ENCODE assay signal across 8 mouse cellular contexts in genomic region chr13:92609486-92610310, GRCm38 (mm10). TPM values are rescaled to one million over a fixed set of nuclear protein-coding genes. Genes with fewer than 3 reads are reported as not detected.
DNase-seq lines count a peak whose midpoint lies in the region; ATAC-seq and TF ChIP-seq lines count a peak whose summit lies in the region.

No protein-coding gene starts in this region.

- H3K4me1 ChIP-seq in forebrain, embryonic 13.5 days: peaks cover 10% of the 10 kb centered on the region
- H3K4me1 ChIP-seq in limb, embryonic 11.5 days (ENCODE audit: control insufficient read depth, insufficient read depth, low read length): no peaks in the 10 kb centered on the region
- H3K4me1 ChIP-seq in midbrain, embryonic 11.5 days (ENCODE audit: control insufficient read depth, insufficient read depth, low read length): peaks cover 8% of the 10 kb centered on the region
- peaks cover 14% of the 10 kb centered on the region for H3K4me1 ChIP-seq in testis, adult 2 months (ENCODE audit: control insufficient read depth, insufficient read depth, low read length)

- TF ChIP-seq POLR2A in testis, adult 2 months (IDR thresholded peaks at IDR 0.05; ENCODE audit: control insufficient read depth, low read depth, low read length): no peak

- peak overlapping the region; percentile 88 for H3K4me2 ChIP-seq in forebrain, embryonic 13.5 days
- H3K4me2 ChIP-seq in limb, embryonic 11.5 days (ENCODE audit: low read depth, severe bottlenecking): peak overlapping the region; percentile 71
- peak overlapping the region; percentile 93 for H3K4me2 ChIP-seq in midbrain, embryonic 11.5 days

- no peaks in the 10 kb centered on the region for H3K9me3 ChIP-seq in forebrain, embryonic 13.5 days (replicated peaks)
- H3K9me3 ChIP-seq in limb, embryonic 11.5 days (ENCODE audit: control insufficient read depth, low read length): no peaks in the 10 kb centered on the region
- H3K9me3 ChIP-seq in midbrain, embryonic 11.5 days (ENCODE audit: control insufficient read depth, low read length): no peaks in the 10 kb centered on the region

- H3K36me3 ChIP-seq in forebrain, embryonic 13.5 days (ENCODE audit: poor library complexity, severe bottlenecking): no peaks in the 10 kb centered on the region
- no peaks in the 10 kb centered on the region for H3K36me3 ChIP-seq in limb, embryonic 11.5 days (ENCODE audit: control insufficient read depth, insufficient read depth, low read length)
- H3K36me3 ChIP-seq in midbrain, embryonic 11.5 days (ENCODE audit: control insufficient read depth, insufficient read depth, low read length): no peaks in the 10 kb centered on the region
- H3K36me3 ChIP-seq in testis, adult 2 months (ENCODE audit: control insufficient read depth, insufficient read depth, low read length): no peaks in the 10 kb centered on the region

- no peak for TF ChIP-seq CTCF in testis, adult 2 months (IDR thresholded peaks at IDR 0.05; ENCODE audit: control insufficient read depth, insufficient read depth, insufficient replicate concordance, low read depth, low read length)

- peak; percentile 51 for DNase-seq in ES-CJ7 (ENCODE audit: low read depth, low spot score)
- DNase-seq in brain, adult 2 months (ENCODE audit: low read depth, low spot score): peak; percentile 48
- DNase-seq in limb, embryonic 11.5 days (ENCODE audit: low spot score): peak; percentile 39
- DNase-seq in midbrain, embryonic 11.5 days (ENCODE audit: low spot score, missing footprints): peak; percentile 88
- no peak for DNase-seq in layer of hippocampus, adult 9-10 months (ENCODE audit: low spot score)

- WGBS in forebrain, embryonic 13.5 days: 8% methylated on average over 13 of the region's 13 CpGs
- 19% methylated on average over 13 of the region's 13 CpGs for WGBS in limb, embryonic 11.5 days
- WGBS in midbrain, embryonic 11.5 days: 8% methylated on average over 13 of the region's 13 CpGs

- no peaks in the 10 kb centered on the region for H3K27me3 ChIP-seq in forebrain, embryonic 13.5 days
- H3K27me3 ChIP-seq in limb, embryonic 11.5 days (ENCODE audit: control insufficient read depth, insufficient read depth, low read length): no peaks in the 10 kb centered on the region
- no peaks in the 10 kb centered on the region for H3K27me3 ChIP-seq in midbrain, embryonic 11.5 days (ENCODE audit: control insufficient read depth, insufficient read depth, low read length)
- H3K27me3 ChIP-seq in testis, adult 2 months (ENCODE audit: control insufficient read depth, insufficient read depth, low read length): no peaks in the 10 kb centered on the region

- H3K27ac ChIP-seq in forebrain, embryonic 13.5 days: peak overlapping the region; percentile 65
- no peak overlapping the region for H3K27ac ChIP-seq in limb, embryonic 11.5 days (replicated peaks; ENCODE audit: low read depth, low read length)
- no peak overlapping the region for H3K27ac ChIP-seq in midbrain, embryonic 11.5 days (ENCODE audit: low read depth, low read length)
- peak overlapping the region; percentile 94 for H3K27ac ChIP-seq in testis, adult 2 months (ENCODE audit: control insufficient read depth, insufficient read depth, low read depth, low read length)

- H3K4me3 ChIP-seq in forebrain, embryonic 13.5 days: peak overlapping the region; percentile 78
- H3K4me3 ChIP-seq in limb, embryonic 11.5 days (ENCODE audit: low read depth, low read length): no peak overlapping the region; the same call in 1 of the 2 replicates
- peak overlapping the region; percentile 64 for H3K4me3 ChIP-seq in midbrain, embryonic 11.5 days (ENCODE audit: low read depth, low read length)
- peak overlapping the region; percentile 95; the same call in 1 of the 2 replicates for H3K4me3 ChIP-seq in testis, adult 2 months (ENCODE audit: control insufficient read depth, low read depth, low read length)

- ATAC-seq in forebrain, embryonic 13.5 days: no peak
- ATAC-seq in hematopoietic stem cell, adult 5-6 weeks (replicated peaks in 1 of 2; ENCODE audit: insufficient read depth in 1 of 2, low FRiP score in 2 of 2, low TSS enrichment in 1 of 2, low read depth in 1 of 2, poor library complexity in 2 of 2, severe bottlenecking in 2 of 2): peak; percentile 22 to 51; a peak in 2 of 4 replicates
- no peak for ATAC-seq in limb, embryonic 11.5 days (ENCODE audit: insufficient number of reproducible peaks, low FRiP score, low TSS enrichment, low read depth)
- no peak for ATAC-seq in midbrain, embryonic 11.5 days (ENCODE audit: low FRiP score)

- peak overlapping the region; percentile 71; the same call in 1 of the 2 replicates for H3K9ac ChIP-seq in forebrain, embryonic 13.5 days
- no peak overlapping the region for H3K9ac ChIP-seq in limb, embryonic 11.5 days (ENCODE audit: low read length)
- H3K9ac ChIP-seq in midbrain, embryonic 11.5 days (ENCODE audit: low read length): no peak overlapping the region; the same call in 1 of the 2 replicates

RNA-seq across cellular contexts. Expression of gene Serinc5, which starts 1.2 kb away (rescaled TPM):
- polyA plus RNA-seq in forebrain, embryonic 13.5 days (2015; fragmentation: Nextera tagmentation; extraction: Ambion mirVana): 11.5 and 13.3 TPM in 2 replicates
- total RNA-seq in hematopoietic stem cell, adult 5-6 weeks (2017): 9.2 and 14.4 TPM in 2 replicates
- polyA plus RNA-seq in limb, embryonic 11.5 days (2014; fragmentation: Nextera tagmentation; extraction: Ambion mirVana): 7.0 and 7.4 TPM in 2 replicates
- polyA plus RNA-seq in midbrain, embryonic 11.5 days (2014; fragmentation: Nextera tagmentation; extraction: Ambion mirVana): 9.0 and 9.7 TPM in 2 replicates
- 8.7 and 10.1 TPM in 2 replicates for polyA plus RNA-seq in testis, adult 2 months (2012; rRNA removed)

RNA-seq across cellular contexts. Expression of gene Spz1, which starts 33.7 kb away (rescaled TPM):
- not detected in 2 replicates for polyA plus RNA-seq in forebrain, embryonic 13.5 days (2015; fragmentation: Nextera tagmentation; extraction: Ambion mirVana)
- total RNA-seq in hematopoietic stem cell, adult 5-6 weeks (2017): not detected in 2 replicates
- not detected in 2 replicates for polyA plus RNA-seq in limb, embryonic 11.5 days (2014; fragmentation: Nextera tagmentation; extraction: Ambion mirVana)
- polyA plus RNA-seq in midbrain, embryonic 11.5 days (2014; fragmentation: Nextera tagmentation; extraction: Ambion mirVana): not detected in 2 replicates
- 896 and 1,040 TPM in 2 replicates for polyA plus RNA-seq in testis, adult 2 months (2012; rRNA removed)

Comparison
In these comparisons a context has a peak if more than half of its experiments do, and no peak if none do; other contexts are left out.
1. ATAC-seq: peak in hematopoietic stem cell, adult 5-6 weeks (2 of 2); none in forebrain, embryonic 13.5 days (single experiment), limb, embryonic 11.5 days (single experiment) and midbrain, embryonic 11.5 days (single experiment).
2. H3K27ac ChIP-seq: peak in forebrain, embryonic 13.5 days (single experiment) and testis, adult 2 months (single experiment); none in limb, embryonic 11.5 days (single experiment) and midbrain, embryonic 11.5 days (single experiment).
3. RNA of gene Spz1, which starts 33.7 kb away (polyA plus RNA-seq): 896 to 1,040 TPM in testis, adult 2 months; not detected in forebrain, embryonic 13.5 days, not detected in limb, embryonic 11.5 days and not detected in midbrain, embryonic 11.5 days; every median in the first group is over 100 times any median in the second.
4. Peak in every context shown above with its lines, with median percentiles within 50 percentile points of each other: H3K4me2 ChIP-seq.